Mouse (Mus musculus): Measurements from ENCODE around the gene Rbm14.
"Not testable (repeated sequence)": the region's sequence is repeated elsewhere in the genome, so short reads cannot be mapped to it uniquely, and the experiment has no call there.

Gene Rbm14

DNA sequence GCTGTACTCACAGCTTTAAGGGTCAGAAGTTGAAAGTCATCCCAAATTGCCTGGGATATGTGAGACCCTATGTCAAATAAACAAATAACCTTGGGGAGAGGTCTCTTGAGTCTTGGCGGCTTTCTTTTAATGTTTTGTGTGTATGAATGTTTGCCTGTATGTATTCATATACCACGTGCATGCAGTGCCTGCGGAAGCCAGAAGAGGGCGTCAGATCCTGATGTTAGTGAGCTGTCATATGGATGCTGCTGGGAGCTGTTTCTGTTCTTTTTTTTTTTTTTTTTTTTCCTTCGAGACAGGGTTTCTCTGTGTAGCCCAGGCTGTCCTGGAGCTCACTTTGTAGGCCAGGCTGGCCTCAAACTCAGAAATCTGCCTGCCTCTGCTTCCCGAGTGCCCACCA, 1.6 kb upstream of the Rbm14 start:
- no peak for DNase-seq (ENCODE audit: low spot score in 2 of 2)

DNA sequence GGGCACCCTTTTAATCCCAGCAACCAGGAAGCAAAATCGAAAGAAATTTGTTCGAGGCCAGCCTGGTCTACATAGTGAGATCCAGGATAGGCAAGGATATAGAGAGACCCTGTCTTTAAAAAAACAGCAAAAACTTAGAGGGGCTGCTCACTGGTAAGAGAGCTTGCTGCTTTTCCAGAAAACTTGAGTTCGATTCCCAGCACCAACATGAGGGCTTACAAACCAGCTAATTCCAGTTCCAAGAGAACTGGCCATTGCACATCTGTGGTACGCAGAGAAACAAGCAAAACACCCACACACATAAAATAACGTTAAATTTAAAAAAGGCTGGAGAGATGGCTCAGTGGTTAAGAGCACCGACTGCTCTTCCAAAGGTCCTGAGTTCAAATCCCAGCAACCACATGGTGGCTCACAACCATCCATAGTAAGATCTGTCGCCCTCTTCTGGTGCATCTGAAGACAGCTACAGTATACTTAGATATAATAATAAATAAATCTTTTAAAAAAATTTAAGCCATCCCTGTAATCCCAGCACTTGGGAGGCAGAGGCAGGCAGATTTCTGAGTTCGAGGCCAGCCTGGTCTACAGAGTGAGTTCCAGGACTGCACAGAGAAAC, 1.0 kb upstream of the Rbm14 start:
- DNase-seq (ENCODE audit: low spot score in 2 of 2), result not testable (repeated sequence)

DNA sequence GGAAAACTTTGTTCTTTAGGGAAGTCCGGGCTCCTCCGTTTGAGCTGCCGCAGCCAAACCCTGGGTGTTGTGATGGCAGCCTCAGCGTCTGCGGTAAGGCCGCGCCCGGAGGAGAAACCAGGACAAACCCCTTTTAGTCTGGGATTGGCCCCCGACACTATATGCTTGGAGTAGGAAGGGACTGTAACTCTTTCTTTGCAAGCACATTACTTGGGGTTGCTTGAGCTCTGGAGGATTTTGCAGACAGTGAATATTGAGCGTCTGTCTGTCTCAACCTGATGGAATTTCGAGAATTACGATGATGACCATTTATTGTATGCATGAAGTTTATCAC, 442 bp upstream of the Rbm14 start:
- DNase-seq (ENCODE audit: low spot score in 2 of 2), result no peak

DNA sequence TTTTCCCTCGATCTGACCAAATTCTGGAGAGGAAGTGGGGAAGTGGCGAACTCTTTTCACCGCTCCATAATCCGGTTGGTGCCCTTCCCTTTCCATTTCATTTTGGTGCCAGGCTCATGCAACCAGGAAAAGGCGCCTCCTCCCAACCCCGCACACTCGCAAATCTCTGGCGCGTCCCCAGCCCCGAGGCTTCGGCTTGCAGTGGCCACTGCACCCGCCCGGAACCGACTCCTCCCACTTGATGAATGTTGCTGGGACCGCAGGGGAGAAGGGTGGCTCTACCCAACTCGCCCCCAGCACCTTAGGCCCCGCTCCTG, 730 bp downstream of the Rbm14 start:
- DNase-seq (ENCODE audit: low spot score in 2 of 2), result no peak

DNA sequence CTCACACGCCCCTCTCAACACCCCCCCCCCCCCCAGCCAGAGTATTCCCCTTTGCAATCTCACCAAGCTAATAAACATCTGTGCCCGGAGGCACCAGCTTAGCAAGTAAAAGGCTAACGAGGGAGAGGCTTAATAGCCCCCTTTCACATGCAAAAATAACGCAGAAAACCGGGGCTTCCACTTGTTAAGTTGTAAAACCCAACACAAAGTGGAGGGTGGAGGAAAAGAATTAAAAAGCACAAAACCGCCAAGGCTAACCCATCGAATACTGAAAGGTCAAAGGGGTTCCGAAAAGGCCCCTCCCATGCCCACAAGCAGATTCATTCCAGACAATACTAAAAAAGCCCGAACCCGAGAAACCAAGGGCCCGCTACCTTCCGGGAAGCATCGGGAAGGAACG, 1.1 kb downstream of the Rbm14 start:
- DNase-seq (ENCODE audit: low spot score in 2 of 2), result no peak

DNA sequence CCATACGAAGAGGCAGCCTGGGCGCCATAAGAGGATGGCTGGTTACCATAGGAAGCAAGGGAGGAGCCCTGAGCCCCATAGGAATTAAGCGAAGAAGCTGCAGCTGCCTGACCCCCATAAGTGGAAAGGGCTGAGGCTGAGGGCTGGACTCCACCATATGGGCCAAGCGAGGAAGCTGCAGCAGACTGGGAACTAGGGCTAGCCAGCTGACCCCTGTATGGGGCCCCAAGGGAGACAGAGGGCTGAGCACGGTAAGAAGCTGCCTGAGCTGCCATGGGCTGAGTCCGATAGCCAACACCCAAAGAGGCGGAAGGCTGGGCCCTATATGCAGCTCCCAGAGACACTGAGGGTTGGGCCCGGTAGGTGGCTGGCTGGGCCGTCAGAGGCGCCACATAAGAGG, 8.2 kb downstream of the Rbm14 start:
- no peak for DNase-seq (ENCODE audit: low spot score in 2 of 2)

DNA sequence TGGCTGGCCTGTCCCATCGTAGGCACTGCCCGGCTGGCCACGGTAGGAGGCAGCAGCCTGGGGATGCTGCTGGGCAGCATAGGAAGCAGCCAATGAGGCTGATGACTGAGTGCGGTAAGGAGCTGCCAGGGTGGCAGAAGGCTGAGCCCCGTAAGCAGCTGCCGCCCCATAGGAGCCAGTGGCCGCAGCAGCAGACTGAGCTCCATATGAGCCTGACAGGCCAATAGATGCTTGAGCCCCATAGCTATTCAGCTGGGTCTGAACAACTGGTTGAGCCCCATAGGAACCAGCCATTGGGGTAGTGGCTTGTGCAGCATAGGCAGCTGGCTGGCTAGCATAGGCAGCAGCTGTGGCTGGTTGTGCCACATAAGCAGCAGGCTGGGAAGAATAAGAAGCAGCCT, 8.7 kb downstream of the Rbm14 start:
- DNase-seq (ENCODE audit: low spot score in 2 of 2), result no peak

DNA sequence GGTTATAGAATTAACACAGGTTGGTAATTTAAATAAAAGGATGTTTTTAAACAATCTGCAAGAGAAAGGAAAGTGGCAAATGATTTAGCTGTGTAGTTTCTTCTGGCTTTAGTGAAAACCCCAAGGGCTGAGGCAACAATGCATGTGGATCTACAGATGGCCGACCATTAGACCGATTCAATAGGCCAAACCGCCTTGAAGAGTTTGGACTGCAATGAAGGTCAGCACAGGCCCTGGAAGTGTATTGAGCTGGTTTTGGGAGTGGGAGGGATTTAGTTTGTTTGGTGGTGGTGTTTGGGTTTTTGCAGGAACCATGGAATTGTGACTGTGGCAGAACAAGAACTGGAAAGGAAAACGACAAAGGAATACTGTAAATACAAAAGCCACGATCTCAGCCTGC, 12.4 kb downstream of the Rbm14 start:
- DNase-seq (ENCODE audit: low spot score in 2 of 2), result no peak

DNA sequence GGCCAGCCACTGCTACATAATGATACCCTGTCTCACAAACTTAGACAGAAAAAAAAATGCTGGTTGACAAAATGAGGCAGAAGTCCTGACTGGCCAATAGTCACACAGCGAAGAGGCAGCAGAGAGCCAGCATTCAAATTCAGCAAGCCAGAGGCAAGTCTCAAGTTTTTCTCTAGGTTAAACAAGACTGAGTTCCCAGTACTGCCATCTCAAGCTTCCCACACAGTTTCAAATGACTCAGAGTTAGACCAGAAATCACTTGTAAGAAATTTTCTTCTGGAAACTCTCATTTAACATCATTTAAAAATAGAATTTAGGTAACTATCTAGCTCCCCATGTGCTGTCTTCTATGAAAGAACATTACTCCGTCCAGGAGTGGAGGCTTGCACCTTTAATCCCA, 13.6 kb downstream of the Rbm14 start:
- no peak for DNase-seq (ENCODE audit: low spot score in 2 of 2)

DNA sequence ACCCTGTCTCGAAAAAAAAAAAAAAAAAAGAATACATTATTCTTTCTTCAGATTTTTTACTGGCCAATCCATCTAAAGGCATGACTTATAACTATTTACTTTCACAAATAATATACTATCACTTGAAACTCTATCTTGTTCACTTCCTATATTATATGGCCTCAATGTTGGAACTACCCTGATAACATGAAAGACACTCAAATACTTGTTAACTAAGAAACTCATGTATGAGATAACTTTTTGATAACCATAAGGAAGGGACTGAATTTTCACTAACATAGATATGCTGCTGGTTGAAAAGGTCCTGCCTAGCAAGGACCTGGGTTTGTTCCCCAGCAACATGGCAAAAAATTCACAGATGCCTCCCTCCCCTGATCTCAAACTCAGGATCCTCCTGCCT, 15.5 kb downstream of the Rbm14 start:
- no peak for DNase-seq (ENCODE audit: low spot score in 2 of 2)

DNA sequence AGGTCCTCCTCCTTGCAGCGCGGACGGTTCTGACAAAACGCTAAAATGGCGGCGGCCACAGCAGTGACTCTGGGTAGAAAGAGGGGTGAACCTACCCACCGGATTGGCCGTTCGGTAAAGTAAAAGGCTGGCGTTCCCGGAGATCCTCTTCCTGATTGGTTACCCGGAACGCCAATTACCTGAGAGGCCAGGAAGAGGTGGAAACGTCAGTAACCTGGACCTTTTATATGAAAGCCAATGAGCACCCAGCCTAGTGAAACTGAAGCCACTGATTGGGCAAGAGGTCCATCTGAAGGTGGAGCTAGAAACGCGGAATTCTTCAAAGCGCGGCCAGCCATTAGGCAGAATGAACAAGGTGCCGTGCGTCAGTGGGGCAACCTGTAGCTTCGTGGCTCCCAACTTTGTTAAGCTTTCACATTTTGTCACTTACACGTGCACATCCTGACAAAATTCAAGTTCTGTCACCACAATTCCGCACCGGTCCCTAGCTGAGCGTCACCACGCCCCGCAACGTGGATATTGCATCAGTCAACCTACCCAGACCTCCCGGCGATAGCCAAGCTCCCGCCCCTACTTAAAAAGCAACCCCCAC, 17.5 kb downstream of the Rbm14 start, which contains the start of gene Rbm4:
Gene Rbm4, minus strand, starts transcription at position 71 of the 592 bp plus-strand sequence.
- peak; percentile 95 to 97 for DNase-seq (ENCODE audit: low spot score in 2 of 2)

DNA sequence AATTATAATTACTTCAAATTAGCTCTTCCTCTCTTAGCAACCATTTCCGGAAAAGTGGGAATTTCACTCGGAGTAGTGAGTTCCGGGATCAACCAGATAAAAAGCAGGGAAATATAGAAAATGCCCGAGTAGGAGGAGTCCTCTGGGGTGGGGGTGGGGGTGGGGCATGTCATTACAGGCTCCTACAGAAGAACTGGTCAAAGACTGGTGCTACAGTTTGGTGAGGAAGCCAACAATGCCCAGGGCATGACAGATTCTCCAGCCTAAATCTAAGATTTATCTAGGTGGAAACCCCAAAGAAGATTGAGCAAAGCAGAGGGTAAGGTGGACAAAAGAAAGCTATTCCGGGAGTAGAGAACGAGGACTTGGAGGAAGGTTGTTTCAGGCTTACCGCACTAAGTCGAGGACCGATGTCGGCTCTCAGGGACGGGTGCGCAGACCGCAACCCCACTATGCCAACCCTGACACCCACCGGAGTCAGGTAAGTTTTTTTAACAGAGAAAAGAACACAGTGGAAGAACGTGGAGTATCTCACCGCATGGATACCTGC, 18.1 kb downstream of the Rbm14 start:
- no peak for DNase-seq (ENCODE audit: low spot score in 2 of 2)

DNA sequence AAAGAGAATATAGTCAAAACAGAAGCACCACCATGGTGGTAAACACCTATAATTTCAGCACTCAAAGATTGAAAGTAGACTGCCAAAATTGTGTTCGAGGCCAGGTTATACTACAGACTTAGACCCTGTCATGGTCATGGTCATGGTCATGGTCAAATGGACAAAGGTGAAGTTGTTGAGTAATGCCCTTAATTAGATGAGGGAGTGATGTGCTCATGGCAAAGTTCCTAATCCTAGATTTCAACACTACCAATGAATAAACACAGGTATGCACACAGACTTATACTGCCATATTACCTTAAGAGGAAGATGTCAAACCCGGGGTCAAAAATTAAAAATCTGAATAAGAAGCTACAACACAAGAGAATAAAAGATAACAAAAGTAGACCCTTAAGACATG, 25.1 kb downstream of the Rbm14 start:
- no peak for DNase-seq (ENCODE audit: low spot score in 2 of 2)

DNA sequence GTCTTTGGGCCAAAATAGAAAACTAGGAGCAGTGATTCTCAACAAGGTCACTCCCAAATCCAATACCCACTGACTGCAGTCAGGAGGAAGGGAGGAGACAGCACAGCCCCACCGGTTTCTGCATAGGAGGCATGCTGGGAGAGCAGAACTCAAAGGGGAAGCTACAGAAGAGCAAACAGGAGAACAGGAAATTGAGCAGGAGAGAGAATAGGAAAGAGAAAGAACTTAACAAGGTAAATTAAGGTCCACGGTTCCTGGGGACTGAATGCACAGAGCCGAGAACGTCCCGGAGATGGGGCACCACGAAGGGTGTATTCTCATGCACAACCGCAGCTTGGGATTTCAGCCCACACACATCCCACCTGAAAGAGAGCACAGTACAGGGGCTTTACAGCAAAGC, 26.2 kb downstream of the Rbm14 start:
- no peak for DNase-seq (ENCODE audit: low spot score in 2 of 2)

DNA sequence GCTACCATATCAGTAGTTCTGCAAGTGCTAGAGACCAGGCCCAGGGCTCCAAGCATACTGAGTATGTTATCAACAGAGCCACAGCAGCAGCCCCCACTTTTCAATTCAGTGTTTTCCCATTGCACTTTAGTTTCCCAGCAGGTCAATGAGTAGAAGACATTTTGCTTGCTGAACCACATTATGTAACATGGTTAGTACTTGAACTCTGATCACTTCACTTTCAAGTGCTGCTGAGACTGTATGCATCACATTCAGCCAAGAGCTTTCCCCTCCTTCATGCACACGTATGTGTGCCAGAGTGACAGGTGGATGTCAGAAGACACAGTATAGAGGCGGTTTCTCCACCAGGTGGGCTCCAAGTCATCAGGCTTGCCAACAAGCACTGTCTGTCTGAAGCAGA, 28.5 kb downstream of the Rbm14 start:
- no peak for DNase-seq (ENCODE audit: low spot score in 2 of 2)

DNA sequence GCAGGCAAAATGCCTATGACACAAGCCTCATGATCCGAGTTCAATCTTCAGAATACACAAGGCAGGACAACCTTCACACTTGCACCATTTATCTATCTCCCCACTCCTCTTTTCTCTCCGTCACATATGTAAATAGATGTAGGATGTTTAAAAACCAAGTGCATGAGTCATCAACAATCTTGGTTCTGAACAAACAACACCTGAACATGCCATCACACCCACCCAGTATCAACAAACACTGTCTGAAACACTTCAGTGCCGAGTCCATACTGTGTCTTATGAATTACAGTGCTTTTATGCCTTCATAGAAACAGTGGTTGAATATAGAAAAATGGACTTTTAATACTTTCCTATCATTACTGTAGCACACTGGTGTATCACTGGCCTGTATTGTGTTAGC, 38.6 kb downstream of the Rbm14 start:
- DNase-seq (ENCODE audit: low spot score in 2 of 2), result no peak

DNA sequence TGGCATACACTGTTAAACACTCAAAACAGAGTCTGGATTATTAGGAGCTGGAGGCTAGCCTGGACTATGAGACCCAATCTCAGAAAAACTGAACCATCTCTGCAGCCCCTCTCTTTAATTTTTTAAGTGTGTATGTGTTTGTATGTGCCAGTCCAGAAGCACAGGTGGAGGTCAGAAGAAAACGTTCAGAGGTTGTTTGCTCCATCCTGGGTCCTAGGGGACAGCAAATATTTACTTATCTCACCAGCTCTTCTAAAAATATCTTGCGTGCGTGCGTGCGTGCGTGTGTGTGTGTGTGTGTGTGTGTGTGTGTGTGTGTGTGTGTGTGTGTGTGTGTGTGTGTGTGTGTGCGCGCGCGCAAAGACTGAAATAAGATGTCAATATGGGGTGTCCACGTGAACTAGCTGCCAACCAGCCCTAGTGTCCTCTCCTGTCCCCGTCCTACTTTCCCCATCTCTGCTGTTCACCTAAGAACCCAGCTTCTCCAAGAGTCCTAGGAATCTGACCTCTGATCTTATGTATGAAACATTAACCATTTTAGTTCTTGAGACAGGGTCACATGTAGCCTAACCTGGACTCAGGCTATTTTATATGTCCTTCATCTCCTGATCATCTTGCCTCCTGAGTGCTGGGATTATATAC, 43.8 kb downstream of the Rbm14 start:
- no peak for DNase-seq (ENCODE audit: low spot score in 2 of 2)

DNA sequence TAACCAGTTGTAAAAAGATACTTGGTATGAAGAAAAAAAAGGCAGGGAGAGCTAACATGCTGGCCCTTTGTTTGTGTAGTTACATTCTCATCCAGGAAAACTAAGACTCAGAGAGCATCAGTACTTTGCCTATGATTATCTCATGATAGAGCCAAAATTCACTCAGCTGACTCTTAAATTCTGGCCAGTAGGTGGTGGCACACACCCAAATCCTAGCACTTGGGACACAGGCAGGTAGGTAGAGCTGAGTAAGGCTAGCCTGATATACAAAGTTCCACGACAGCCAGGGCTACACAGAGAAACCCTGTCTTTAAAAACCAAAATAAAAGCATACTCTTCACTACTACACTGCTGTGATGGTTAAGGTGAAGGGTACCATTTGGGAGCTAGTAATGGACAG, 48.6 kb downstream of the Rbm14 start:
- DNase-seq (ENCODE audit: low spot score in 2 of 2), result no peak

DNA sequence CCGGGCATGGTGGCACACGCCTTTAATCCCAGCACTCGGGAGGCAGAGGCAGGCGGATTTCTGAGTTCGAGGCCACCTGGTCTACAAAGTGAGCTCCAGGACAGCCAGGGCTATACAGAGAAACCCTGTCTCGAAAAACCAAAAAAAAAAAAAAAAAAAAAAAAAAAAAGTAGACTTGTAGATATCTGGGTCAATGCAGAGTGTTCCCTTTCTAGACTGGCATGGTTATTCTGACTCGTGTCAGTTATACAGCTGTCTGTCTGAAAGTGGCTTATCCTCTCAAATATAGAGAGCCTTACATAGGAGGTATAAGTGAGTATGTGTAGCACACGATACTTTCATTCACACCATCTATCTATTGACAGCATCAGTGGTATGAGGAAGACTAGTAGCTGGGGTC, 50.9 kb downstream of the Rbm14 start:
- DNase-seq (ENCODE audit: low spot score in 2 of 2), result not testable (repeated sequence)

DNA sequence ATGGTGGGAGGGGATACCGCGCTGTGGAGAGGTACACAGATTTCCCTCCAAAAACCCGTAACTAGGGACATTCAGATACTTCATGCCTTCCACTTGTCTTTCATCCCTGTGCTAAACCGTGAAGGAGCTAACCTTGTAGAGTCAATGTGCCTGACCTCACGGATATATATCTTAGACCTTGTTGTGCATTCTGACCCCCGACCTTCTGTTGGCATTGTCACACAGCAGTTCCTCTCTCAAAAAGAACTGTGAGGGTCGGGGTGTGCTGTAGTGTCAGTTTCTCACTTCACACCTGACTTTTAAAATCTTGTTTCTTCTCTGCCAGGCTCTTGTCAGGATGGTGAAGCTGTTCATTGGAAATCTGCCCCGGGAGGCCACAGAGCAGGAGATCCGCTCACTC, 54.5 kb downstream of the Rbm14 start:
- DNase-seq (ENCODE audit: low spot score in 2 of 2), result no peak

DNA sequence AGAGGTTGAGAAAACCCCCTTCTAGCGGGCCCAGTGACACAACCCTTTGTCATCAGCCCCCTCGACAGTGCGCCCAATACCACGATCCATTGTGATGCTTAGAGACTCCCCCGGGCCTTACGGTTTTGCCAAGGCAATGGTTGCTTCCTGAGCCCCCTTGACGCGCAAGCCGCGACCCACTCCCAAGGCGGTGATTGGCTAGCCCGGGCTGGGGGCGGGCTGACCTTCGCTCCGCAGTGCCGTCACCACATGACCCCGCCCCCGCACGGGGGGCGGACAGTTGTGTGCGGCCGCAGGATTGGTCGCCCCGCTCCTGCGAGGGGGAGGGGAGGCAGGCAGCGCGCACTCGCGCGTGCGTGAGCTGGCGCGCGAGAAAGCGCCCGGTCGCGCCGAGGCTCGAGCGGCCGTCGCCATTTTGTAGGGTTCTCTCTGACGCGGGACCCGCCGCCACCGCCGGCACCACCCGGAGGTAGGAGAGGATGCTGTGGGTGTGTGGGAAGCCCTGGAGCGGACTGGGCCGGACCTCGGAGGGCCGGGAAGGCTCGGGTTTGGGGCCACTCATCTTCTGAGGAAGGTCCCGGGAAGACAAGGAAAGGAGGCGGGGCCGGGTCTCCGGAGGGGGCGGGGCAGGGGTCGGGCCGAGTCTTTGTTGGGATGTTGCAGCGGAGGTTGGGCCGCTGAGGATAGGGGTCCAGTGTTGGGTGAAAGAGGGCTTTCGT, 55.1 kb downstream of the Rbm14 start, which contains the start of gene Rbm4b:
Gene Rbm4b, plus strand, starts transcription at position 305 of the 719 bp plus-strand sequence.
- DNase-seq (ENCODE audit: low spot score in 2 of 2), result peak; percentile 94 to 96

DNA sequence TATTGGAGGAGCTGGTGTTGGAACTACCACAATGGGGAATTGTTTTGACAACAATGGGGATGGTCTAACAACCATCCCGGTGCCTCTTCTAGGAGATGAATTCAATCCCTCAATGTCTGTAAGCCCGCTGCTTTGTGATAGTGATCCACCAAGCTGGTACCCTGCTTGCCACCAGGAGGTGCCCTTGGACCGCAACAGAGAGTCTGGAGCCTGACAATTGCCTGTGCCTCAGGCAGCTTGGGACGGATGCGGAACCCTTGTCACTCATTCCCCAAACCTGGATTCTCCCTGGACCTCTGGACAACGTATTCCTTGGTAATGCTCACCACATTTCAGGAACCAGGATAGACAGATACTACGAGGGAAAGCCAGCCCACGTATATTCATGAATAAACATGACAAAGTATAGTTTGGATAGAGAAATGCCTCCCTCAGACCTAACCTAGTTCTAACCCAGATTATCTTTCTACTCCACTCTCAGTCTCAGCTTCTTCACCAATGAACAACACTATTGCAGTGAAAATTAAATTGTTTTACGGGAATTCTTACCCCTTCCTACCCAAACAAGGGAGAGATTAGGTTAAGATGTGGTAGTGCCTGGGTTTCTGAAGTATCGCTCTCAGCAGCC, 55.8 kb downstream of the Rbm14 start:
- DNase-seq (ENCODE audit: low spot score in 2 of 2), result peak; percentile 80 to 85
